Mouse (Mus musculus) kidney, adult 18-20 months (tissue): Measurements from ENCODE around the gene Actl10.

Experiments used
- DNase-seq: peaks from one replicate; pipeline ENCODE4 v3.0.0; 2021

The Actl10 gene

GRCm38 (mm10) chr2:154551927-154552326, 351 bp downstream of the Actl10 start:
- no peak for DNase-seq

GRCm38 (mm10) chr2:154552424-154552907, 890 bp downstream of the Actl10 start:
- DNase-seq: peak; percentile 66

- DNase-seq: no peak
These were observed 3.7 kb downstream of the Actl10 start for GRCm38 (mm10) chr2:154555235-154555634.

- DNase-seq: peak; percentile 20
These were observed 5.7 kb downstream of the Actl10 start for GRCm38 (mm10) chr2:154557184-154557832.

DNA sequence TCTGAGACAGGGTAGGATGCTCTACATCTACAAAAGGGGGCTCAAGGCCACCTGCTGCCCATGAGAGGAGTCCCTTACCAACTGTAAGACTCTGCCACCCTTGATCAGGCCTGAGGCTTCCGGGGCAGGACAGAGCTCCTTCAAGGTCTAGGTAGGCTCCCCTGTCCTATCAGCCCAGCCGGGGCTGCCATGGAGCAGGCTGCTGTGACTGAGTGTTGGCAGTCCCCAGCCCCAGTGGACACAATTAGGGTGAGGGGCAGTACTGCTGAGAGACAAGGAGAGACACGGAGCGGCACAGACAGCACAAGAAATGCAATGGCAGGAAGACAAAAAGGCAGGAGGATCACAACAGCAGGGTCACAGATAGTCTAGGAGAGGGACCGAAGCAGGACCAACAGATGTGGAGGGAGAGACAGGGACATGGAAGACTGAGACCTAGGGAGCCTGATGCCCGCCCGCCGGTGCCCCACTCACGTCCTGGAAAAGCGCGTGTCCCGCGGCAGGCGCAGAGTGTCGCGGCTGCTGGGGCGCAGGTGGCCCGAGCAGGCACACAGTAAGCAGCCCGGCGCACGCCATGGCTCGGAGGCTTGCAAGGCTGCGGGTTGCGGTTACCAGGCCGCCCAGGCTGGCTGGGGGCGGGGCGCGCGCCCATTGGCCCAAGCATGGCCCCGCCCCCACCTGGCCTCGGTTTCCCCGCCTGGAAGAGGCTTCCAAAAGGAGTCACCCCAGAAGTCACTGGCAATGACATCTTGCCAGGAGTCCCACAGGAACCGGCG, 6.9 kb downstream of the Actl10 start, which contains the start of gene Necab3:
Gene Necab3 (minus strand): TSS at position 627 of the 776 bp plus-strand sequence.
- DNase-seq: no peak

- DNase-seq: peak; percentile 63
These were observed 12.1 kb downstream of the Actl10 start for GRCm38 (mm10) chr2:154563612-154564170.

- DNase-seq: no peak
These were observed 14.0 kb downstream of the Actl10 start for GRCm38 (mm10) chr2:154565562-154565961.

- peak; percentile 33 for DNase-seq
These were observed 15.1 kb downstream of the Actl10 start for GRCm38 (mm10) chr2:154566641-154567040.

DNA sequence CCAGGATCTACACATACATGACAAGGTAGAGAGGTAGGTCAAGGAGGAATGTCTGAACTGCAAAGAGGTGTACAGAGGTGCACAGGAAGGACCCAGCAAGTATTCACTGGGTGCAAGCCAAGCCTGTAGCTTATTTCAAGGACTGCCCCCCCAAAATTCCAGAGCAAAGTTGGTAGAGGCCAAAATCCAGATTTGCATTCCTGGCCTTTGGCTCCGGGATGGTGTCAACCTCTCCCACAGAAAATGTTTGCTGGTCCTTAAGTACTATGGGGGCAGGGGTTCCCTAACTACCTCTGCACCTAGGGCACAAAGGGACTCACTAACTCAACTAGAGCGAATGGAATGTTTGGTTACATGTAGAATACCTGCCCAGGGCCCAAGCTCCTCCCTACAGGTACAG, 16.2 kb downstream of the Actl10 start:
- DNase-seq: no peak

GRCm38 (mm10) chr2:154568329-154569070, 16.9 kb downstream of the Actl10 start:
- DNase-seq: no peak

DNA sequence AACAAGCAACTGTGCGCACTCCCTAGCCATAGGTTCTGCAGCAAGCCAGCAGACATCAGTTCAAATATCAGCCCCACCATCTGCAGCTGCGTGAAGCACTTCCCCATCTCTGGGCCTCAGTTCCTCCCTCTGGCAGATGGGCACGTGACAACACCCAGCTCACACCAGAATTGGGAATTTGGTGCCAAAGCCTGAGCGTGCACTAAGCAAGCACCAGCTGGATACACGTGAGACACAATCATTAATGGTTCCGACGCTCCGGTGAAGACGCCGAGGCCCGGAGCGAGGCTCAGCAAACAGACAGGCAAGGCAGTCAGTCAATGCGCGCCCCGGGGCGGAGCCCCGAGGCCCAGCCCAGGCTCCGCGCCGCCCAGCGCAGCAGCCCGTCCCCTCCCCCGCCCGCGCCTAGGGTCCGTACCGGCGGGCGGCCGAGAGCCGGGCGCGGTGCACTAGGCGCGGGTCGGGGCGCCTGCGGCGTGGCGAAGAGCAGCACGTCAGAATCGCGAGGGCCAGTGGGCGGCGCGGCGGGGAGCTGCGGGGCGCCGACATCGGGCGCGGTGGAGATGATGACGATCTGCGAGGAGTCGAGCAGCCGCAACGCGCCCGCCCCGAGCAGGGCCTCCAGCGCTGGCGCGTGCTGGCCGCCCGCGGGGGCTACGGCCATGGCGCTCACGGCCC, 17.6 kb downstream of the Actl10 start:
- peak; percentile 62 for DNase-seq

DNA sequence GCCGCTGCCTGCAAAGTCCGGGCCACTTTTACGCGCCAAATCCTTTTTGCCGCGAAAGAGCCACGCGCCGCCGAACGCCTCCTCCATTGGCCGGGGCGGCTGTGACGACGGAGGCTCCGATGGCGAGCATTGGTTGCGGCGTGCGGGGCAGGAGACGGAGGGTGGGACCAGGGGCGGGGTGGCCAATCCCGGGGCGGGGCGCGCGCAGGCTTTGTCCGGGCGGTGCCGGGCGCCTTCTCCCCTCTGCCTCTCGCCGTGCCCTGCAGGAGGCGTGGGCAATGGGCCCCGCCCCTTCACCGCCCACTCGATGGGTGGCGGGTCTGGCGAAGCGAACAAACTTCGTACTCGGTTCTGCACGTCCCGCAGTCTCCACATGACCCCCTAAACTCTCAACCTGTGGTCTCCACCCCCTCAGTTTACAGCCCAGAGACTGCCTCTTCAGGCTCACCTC, 18.3 kb downstream of the Actl10 start, which contains the start of gene E2f1:
Gene E2f1 (minus strand): TSS at position 57 of the 451 bp plus-strand sequence.
- DNase-seq: peak; percentile 93

DNA sequence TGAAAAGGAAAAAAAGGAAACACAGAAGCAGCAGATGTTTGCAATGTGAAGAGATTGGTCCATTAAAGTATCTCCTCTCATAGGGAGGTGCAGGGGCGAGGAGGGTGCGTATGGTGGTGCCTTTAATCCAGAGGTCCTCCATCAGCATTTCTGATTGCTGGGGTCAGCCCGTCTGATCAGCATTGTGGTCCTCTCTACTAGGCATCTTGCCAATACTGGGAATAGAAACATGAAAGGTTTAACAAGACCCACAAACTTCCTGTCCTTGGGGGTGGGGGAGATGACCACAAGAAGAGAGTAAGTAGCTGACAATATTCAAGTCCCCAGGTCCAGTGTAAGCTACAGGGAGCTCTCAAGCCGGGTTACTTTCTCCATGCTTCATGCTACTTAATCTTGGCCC, 19.1 kb downstream of the Actl10 start:
- DNase-seq: no peak

GRCm38 (mm10) chr2:154571266-154571665, 19.7 kb downstream of the Actl10 start:
- DNase-seq: no peak

- no peak for DNase-seq
These were observed 20.4 kb downstream of the Actl10 start for GRCm38 (mm10) chr2:154571976-154572375.

DNA sequence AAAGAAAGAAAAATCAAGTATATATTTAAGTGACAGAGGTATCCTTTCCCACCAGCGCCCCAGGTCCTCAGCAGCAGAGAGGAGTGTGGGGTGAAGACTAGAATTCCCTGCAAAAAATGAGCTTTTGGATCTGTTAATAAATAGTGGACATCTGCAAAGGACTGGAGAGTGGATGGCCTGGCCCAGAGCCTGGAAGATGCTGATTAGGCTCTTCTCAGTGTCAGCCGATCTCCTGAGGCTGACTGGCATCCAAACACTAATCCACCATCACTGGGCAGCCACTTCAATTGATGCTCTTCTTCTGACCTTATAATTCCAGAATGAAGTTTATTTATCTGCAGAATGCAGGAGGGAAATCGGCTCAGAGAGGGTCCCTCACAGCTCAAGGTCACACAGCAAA, 21.4 kb downstream of the Actl10 start:
- no peak for DNase-seq

GRCm38 (mm10) chr2:154574271-154574670, 22.7 kb downstream of the Actl10 start:
- DNase-seq: no peak

- DNase-seq: no peak
These were observed 25.5 kb downstream of the Actl10 start for GRCm38 (mm10) chr2:154576876-154577743.

GRCm38 (mm10) chr2:154577744-154578067, 26.1 kb downstream of the Actl10 start:
- no peak for DNase-seq

GRCm38 (mm10) chr2:154580586-154580985, 29.0 kb downstream of the Actl10 start:
- DNase-seq: no peak

GRCm38 (mm10) chr2:154581421-154581820, 29.8 kb downstream of the Actl10 start:
- no peak for DNase-seq
